Mouse (Mus musculus): ENCODE measurements around the gene Fgfr2. TPM values are rescaled to one million over a fixed set of nuclear protein-coding genes. Genes with fewer than 3 reads are reported as not detected.
A peak's percentile ranks its signal among the peaks of the same experiment; 100 is the strongest.

Fgfr2 gene
- total RNA-seq, 2 experiments from 2014 or later = 2.1 to 3.9 TPM

GRCm38 (mm10) chr7:132596557-132597250 lies 526.4 kb downstream of the Fgfr2 start:
- intact Hi-C loops (cut with DNase I) = no loop called here
- peak in 1 of 2 experiments; percentile 14 for DNase-seq

DNA sequence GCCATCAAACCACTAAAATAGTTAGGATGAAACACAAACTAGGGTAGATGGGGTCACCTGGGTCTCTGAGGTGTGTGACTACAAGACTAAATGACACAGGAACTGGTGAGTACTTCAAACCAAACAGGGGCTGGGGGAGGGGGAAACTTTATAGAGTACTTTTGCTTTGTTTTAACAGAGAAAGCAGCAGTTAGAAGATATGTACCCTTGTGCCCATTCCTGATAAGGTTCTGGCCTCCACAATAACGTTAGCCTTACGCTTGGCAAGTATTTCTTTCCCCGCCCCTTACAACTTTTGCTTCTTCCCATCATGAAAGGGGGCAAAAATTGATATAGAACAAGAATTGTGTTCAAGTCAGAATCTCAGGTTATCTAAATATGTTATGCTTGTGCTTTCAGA lies 527.4 kb downstream of the Fgfr2 start:
- no peak for DNase-seq
- intact Hi-C loops (cut with DNase I) = no loop called here

DNA sequence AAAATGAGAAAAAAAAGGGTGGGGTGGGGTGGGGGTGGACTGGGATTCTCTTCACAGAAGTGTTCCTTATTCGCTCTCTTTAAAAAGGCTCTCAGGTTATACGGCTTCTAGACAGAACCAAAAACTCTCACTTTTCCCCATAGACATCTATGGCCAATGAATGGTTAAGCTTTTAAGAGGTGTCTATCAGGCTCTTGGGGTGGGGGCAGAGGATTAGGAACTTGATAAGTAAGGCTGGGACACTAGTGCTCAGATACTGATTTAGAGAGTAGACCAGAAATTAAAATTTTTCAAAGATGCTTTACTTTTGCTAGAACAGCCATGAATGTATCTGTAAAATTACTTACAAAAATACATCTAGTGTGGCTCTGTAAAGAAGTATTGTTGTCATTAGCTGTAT lies 528.8 kb downstream of the Fgfr2 start:
- intact Hi-C loops (cut with DNase I) = no loop called here
- DNase-seq = no peak

GRCm38 (mm10) chr7:132593762-132594161 lies 529.4 kb downstream of the Fgfr2 start:
- DNase-seq = no peak
- intact Hi-C loops (cut with DNase I) = no loop called here

DNA sequence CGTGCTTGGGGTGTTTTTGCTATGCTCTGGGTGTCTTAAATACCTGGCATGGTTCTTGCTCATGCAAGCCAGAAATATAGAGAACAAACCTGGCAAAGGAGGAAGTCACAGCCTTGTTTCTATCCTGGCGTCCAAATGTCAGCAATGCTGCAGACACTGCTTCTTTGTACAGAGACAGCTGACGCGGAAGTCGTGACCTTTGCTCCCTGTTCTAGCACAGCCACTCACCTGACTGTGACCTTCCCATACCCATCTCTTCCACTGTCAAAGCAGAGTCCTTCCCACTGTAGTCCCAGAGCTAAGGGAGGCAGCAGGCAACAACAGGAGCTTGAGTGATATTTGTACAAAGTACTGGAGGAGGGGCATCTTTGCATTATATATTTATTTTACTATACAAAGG lies 533.5 kb downstream of the Fgfr2 start:
- intact Hi-C loops (cut with DNase I) = no loop called here

GRCm38 (mm10) chr7:132587167-132587566 lies 536.0 kb downstream of the Fgfr2 start:
- DNase-seq = no peak

More for the DNA sequence above, 533.5 kb downstream of the Fgfr2 start:
- no peak for DNase-seq

GRCm38 (mm10) chr7:132585695-132586491 lies 537.3 kb downstream of the Fgfr2 start:
- no peak for DNase-seq
- intact Hi-C loops (cut with DNase I) = no loop called here

More at GRCm38 (mm10) chr7:132587167-132587566, 536.0 kb downstream of the Fgfr2 start:
- intact Hi-C loops (cut with DNase I) = no loop called here

GRCm38 (mm10) chr7:132581441-132581840 lies 541.7 kb downstream of the Fgfr2 start:
- intact Hi-C loops (cut with DNase I) = no loop called here
- no peak for DNase-seq

GRCm38 (mm10) chr7:132580511-132580910 lies 542.6 kb downstream of the Fgfr2 start:
- no peak for DNase-seq
- intact Hi-C loops (cut with DNase I) = no loop called here

GRCm38 (mm10) chr7:132576891-132577290 lies 546.3 kb downstream of the Fgfr2 start:
- intact Hi-C loops (cut with DNase I) = no loop called here
- DNase-seq = no peak

GRCm38 (mm10) chr7:132576116-132576650 lies 547.0 kb downstream of the Fgfr2 start, which contains the start of gene Oat:
Gene Oat (minus strand): TSS chr7:132576398.
- DNase-seq = peak; percentile 93
- intact Hi-C loops (cut with DNase I) = no loop called here

GRCm38 (mm10) chr7:132575623-132576022 lies 547.5 kb downstream of the Fgfr2 start:
- peak; percentile 87 to 88 for DNase-seq
- intact Hi-C loops (cut with DNase I) = loop anchor here (2.0 kb wide), 1 partner anchor 61 kb away; no protein-coding TSS in a partner anchor

- intact Hi-C loops (cut with DNase I) = loop anchor here (2.0 kb wide), 1 partner anchor 62 kb away; no protein-coding TSS in a partner anchor
Measured at GRCm38 (mm10) chr7:132574646-132575045, 548.5 kb downstream of the Fgfr2 start.

DNA sequence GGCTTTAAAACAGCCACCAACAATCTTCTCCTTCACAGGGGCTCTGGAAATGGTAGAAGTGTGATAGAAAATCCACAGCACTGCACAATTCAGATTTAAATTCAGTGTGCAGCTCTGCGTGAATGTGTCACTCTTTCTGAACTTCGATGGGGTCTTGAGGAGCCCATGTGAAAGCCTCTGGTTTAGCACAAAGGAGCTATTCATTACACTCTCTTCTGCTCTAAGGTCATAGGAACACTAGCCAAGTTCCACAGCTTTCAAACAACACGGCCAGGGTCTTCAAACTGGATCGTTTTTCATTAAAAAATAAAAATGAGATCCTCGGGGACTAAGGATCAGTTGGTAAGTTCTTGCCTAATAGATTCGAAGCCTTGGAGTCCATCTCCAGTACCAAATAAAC lies 549.9 kb downstream of the Fgfr2 start:
- no peak for DNase-seq
- intact Hi-C loops (cut with DNase I) = no loop called here

More at GRCm38 (mm10) chr7:132574646-132575045, 548.5 kb downstream of the Fgfr2 start:
- no peak for DNase-seq

DNA sequence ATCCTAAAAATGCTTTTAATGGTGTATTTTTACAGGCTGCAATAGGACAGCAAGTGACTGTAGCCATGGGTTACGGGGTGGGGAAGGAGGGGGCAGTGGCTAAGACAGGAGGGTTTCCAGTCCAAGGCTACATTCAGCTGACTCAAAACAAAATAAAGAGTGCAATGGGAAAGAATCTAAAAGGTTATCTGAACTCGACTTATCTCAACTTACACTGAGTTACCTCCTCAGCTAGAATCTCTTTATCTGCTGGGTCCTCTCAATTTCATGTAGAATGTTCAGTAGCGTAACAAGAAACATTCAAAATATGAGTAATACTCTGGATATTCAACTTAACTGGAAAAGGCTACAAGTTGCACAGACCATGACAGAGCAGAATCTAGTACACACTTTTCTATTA lies 550.4 kb downstream of the Fgfr2 start:
- DNase-seq = no peak

DNA sequence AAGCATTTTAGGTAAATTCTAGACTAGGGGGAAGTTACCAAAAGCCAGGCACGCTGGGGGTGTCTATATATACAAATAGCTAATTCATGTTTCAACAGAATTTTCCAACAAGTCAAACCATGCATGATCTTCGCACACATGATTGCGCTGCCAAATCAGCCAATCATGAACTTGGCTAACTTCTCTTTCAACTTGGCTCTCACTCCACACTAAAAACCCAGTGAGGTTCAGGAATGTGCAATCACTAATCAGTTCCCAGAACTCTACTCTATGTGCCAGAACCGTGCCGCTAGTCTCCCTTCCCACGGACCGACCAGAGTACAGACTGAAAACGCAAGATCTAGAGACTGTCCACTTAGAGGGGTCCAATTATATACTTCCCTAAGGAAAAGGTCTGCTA lies 551.7 kb downstream of the Fgfr2 start:
- DNase-seq = peak in 1 of 2 experiments; percentile 26
- intact Hi-C loops (cut with DNase I) = no loop called here

More for the DNA sequence above, 550.4 kb downstream of the Fgfr2 start:
- intact Hi-C loops (cut with DNase I) = no loop called here

DNA sequence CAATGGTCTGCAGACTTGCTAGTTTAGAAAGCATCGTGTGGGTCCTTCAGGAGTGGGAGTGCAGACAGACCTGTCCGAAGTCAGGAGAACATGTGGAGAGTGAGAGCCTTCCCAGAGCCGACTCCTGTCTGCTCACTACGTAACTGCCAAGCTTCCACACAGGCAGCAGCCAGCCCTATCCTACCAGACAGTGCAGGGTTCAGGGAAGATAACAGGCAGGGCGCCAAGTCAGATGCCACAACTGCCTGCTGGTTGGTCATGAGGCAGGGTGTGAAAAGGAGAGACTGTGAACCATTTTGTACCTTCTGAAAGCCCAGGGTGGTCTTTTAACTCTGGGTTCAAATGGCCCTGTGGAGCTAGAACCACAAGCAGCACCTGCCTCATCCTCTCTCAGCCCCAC lies 553.1 kb downstream of the Fgfr2 start:
- peak; percentile 42 to 46 for DNase-seq
- intact Hi-C loops (cut with DNase I) = no loop called here

DNA sequence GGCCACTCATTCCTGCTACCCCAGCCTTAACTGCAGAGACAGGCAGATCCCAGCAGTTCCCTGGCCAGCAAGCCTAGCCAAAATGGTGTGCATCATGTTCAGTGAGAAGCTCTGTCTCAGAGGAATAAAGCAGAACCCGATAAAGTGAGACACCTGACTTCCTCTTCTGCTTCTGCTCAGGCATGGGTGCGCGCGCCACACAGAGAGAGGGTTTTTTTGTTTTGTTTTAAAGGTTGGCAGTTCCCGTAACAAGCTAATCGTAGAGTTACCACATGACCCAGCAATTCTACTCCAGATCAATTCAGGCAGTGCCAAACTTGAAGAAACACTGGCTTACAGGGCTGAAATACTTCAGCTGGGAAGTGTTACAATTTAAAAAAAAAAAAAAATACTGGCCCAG lies 554.3 kb downstream of the Fgfr2 start:
- DNase-seq = peak in 1 of 2 experiments; percentile 16
- intact Hi-C loops (cut with DNase I) = no loop called here

DNA sequence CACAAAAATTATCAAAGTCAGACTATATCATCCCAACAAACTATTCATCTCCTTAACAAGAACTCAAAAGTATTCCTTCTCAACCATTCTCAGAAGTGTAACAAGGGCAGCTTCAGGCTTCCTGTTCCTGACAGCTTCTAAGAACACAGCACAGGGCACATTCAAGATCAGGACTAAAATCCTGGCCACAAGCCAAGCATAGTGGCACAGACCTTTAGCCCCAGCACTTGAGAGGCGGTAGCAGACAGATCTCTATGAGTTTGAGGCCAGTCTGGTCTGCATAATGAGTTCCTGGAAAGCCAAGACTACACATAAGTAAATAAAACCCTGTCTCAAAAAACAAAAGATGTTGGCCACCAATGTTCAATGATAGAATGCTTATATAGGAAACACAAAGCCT lies 557.3 kb downstream of the Fgfr2 start:
- intact Hi-C loops (cut with DNase I) = no loop called here
- DNase-seq = no peak

DNA sequence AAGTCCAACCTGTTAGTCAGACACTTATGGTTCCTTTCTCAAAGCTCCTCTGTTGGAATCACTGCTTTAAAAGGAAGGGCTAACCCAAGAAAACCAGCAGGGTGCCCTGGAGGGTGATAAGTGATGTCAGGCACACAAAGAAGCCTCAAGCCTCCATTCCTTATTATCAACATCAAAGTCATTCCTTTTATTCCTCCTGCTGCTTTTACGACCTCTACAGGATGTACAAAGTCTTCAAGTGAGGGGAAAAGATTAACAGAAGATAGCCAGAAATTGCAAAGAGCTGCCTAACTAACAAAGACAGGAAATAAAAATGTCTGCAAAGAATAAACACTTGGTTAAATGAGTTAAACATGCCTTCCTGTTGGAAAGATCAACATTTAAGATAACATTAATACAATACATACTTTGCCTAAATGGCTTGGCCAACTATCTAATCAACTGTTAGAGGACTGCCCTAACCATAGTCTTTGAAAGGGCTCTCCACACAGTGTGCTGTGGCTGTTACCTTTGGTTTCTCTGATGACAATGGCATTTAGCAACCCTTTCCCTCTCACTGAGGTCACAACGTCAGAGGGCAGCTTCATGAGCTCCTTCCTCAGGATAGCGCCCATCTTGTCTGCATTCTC lies 563.9 kb downstream of the Fgfr2 start:
- no peak for DNase-seq
- intact Hi-C loops (cut with DNase I) = loop anchor here (10.0 kb wide), 1 partner anchor 1014 kb away; the partner anchor contains the start of genes Hmx2 and Hmx3

Measured in heart, postnatal 14 days (tissue).